Mouse (Mus musculus): ENCODE measurements around the gene Ccnb1ip1. TPM values are rescaled to one million over a fixed set of nuclear protein-coding genes. Genes with fewer than 3 reads are reported as not detected.

The Ccnb1ip1 gene
- polyA plus RNA-seq (2014; fragmentation: Illumina TruSeq; extraction: RNeasy Lipid Tissue Mini Kit (QIAGEN cat#74804); ENCODE audit: low read depth, low replicate concordance), result not detected

DNA sequence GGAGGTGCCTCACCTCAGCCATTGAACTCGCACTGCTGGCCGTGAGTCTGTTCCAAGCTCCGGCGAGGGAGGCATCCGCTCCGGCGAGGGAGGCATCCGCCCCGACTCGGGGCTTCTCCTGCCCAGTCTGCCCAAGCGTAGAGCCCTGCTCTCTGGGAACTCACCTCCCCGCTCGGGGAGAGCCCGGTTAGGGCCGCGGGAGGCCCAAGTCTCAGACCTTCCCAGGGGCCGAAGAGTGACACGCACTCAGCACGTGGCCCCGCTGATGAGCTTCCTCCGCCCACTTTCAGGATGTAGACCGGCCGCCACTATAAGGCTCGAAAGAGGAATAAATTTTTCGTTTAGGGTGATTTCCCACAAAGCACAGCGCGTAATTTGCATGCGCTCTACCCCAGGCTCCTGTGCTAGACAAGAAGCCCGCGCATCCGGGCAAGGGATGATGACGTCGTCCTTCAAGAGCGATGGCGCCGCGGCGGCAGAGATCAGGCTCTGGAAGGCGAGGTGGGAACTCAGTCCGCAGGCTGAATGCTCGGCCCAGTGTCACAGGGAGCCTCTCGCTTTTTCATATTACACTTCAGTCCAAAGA lies at the start of gene Ccnb1ip1, which contains the start of gene Parp2:
Ccnb1ip1 (minus strand) TSS at position 246 of the 586 bp plus-strand sequence.
Parp2 (plus strand) TSS at position 355 of the 586 bp plus-strand sequence.

DNA sequence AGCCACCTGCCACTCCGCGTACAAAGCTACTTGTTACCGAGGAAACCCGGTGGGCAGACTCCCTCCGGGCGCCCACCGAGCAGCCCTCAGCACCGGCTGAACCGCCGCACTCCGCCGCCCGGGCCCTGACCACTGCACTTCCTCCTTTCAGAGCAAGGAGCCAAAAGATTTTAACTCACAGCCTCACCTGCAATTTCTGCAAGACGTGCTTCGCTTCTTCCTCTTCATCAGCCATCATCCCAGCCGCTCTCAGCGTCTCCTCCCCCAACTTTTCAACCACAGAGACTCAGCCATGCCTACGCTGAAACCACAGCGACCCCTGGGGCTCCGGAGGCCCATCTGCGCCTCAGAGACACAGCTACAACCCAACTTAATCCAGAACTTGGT lies 22.3 kb downstream of the Ccnb1ip1 start, which contains the start of gene Ttc5:
Ttc5 (minus strand) TSS at position 269 of the 387 bp plus-strand sequence.

DNA sequence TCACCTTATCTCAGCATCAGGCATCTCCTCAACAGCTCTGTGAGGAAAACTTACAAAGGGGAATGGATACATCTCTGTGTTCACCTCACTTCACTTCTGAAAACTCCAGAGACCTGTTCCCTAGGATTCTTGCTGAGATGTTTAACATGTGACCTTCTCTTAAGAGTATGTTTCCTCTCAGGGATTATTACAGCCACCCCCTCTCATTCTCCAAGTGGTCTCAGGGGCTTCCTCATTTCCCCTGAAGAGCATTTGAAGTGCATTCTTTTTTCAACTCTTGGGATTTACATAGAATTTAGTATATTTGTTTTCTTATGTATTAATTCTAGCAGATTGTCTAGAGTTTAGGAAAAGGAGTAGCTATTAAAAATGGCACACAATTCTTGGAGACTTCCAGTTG lies 62.5 kb downstream of the Ccnb1ip1 start, which contains the start of gene Olfr749:
Olfr749 (minus strand) TSS at position 101 of the 400 bp plus-strand sequence.

Other genes with a start within 250 kb of the Ccnb1ip1 start
- gene Olfr744, start 192.9 kb downstream of the Ccnb1ip1 start, polyA plus RNA-seq (2014; fragmentation: Illumina TruSeq; extraction: RNeasy Lipid Tissue Mini Kit (QIAGEN cat#74804); ENCODE audit: low read depth, low replicate concordance), result not detected
- gene Olfr745, start 168.3 kb downstream of the Ccnb1ip1 start, polyA plus RNA-seq (2014; fragmentation: Illumina TruSeq; extraction: RNeasy Lipid Tissue Mini Kit (QIAGEN cat#74804); ENCODE audit: low read depth, low replicate concordance), result not detected
- gene Olfr746, start 160.6 kb downstream of the Ccnb1ip1 start, polyA plus RNA-seq (2014; fragmentation: Illumina TruSeq; extraction: RNeasy Lipid Tissue Mini Kit (QIAGEN cat#74804); ENCODE audit: low read depth, low replicate concordance), result not detected
- not detected for gene Olfr747, start 114.5 kb downstream of the Ccnb1ip1 start, polyA plus RNA-seq (2014; fragmentation: Illumina TruSeq; extraction: RNeasy Lipid Tissue Mini Kit (QIAGEN cat#74804); ENCODE audit: low read depth, low replicate concordance)
- gene Olfr748, start 100.4 kb downstream of the Ccnb1ip1 start, polyA plus RNA-seq (2014; fragmentation: Illumina TruSeq; extraction: RNeasy Lipid Tissue Mini Kit (QIAGEN cat#74804); ENCODE audit: low read depth, low replicate concordance), result not detected
- gene Olfr749, start 62.6 kb downstream of the Ccnb1ip1 start, polyA plus RNA-seq (2014; fragmentation: Illumina TruSeq; extraction: RNeasy Lipid Tissue Mini Kit (QIAGEN cat#74804); ENCODE audit: low read depth, low replicate concordance), result not detected
- 7.0 TPM for gene Ttc5, start 22.2 kb downstream of the Ccnb1ip1 start, polyA plus RNA-seq (2014; fragmentation: Illumina TruSeq; extraction: RNeasy Lipid Tissue Mini Kit (QIAGEN cat#74804); ENCODE audit: low read depth, low replicate concordance)
- gene Parp2, start 109 bp upstream of the Ccnb1ip1 start, polyA plus RNA-seq (2014; fragmentation: Illumina TruSeq; extraction: RNeasy Lipid Tissue Mini Kit (QIAGEN cat#74804); ENCODE audit: low read depth, low replicate concordance), result 11.7 TPM
- gene Tep1, start 62.8 kb upstream of the Ccnb1ip1 start, polyA plus RNA-seq (2014; fragmentation: Illumina TruSeq; extraction: RNeasy Lipid Tissue Mini Kit (QIAGEN cat#74804); ENCODE audit: low read depth, low replicate concordance), result 4.7 TPM
- not detected for gene Klhl33, start 89.8 kb upstream of the Ccnb1ip1 start, polyA plus RNA-seq (2014; fragmentation: Illumina TruSeq; extraction: RNeasy Lipid Tissue Mini Kit (QIAGEN cat#74804); ENCODE audit: low read depth, low replicate concordance)
- 10.0 TPM for gene Osgep, start 117.2 kb upstream of the Ccnb1ip1 start, polyA plus RNA-seq (2014; fragmentation: Illumina TruSeq; extraction: RNeasy Lipid Tissue Mini Kit (QIAGEN cat#74804); ENCODE audit: low read depth, low replicate concordance)
- gene Apex1, start 117.2 kb upstream of the Ccnb1ip1 start, polyA plus RNA-seq (2014; fragmentation: Illumina TruSeq; extraction: RNeasy Lipid Tissue Mini Kit (QIAGEN cat#74804); ENCODE audit: low read depth, low replicate concordance), result 17.1 TPM
- gene Pip4p1, start 123.1 kb upstream of the Ccnb1ip1 start, polyA plus RNA-seq (2014; fragmentation: Illumina TruSeq; extraction: RNeasy Lipid Tissue Mini Kit (QIAGEN cat#74804); ENCODE audit: low read depth, low replicate concordance), result 14.0 TPM
- gene Pnp, start 123.3 kb upstream of the Ccnb1ip1 start, polyA plus RNA-seq (2014; fragmentation: Illumina TruSeq; extraction: RNeasy Lipid Tissue Mini Kit (QIAGEN cat#74804); ENCODE audit: low read depth, low replicate concordance), result 139 TPM
- not detected for gene Gm49342, start 136.8 kb upstream of the Ccnb1ip1 start, polyA plus RNA-seq (2014; fragmentation: Illumina TruSeq; extraction: RNeasy Lipid Tissue Mini Kit (QIAGEN cat#74804); ENCODE audit: low read depth, low replicate concordance)
- 0.45 TPM for gene Pnp2, start 148.3 kb upstream of the Ccnb1ip1 start, polyA plus RNA-seq (2014; fragmentation: Illumina TruSeq; extraction: RNeasy Lipid Tissue Mini Kit (QIAGEN cat#74804); ENCODE audit: low read depth, low replicate concordance)
- gene Rnase10, start 200.0 kb upstream of the Ccnb1ip1 start, polyA plus RNA-seq (2014; fragmentation: Illumina TruSeq; extraction: RNeasy Lipid Tissue Mini Kit (QIAGEN cat#74804); ENCODE audit: low read depth, low replicate concordance), result 0.50 TPM
- not detected for gene Rnase9, start 234.1 kb upstream of the Ccnb1ip1 start, polyA plus RNA-seq (2014; fragmentation: Illumina TruSeq; extraction: RNeasy Lipid Tissue Mini Kit (QIAGEN cat#74804); ENCODE audit: low read depth, low replicate concordance)
- gene Rnase11, start 242.4 kb upstream of the Ccnb1ip1 start, polyA plus RNA-seq (2014; fragmentation: Illumina TruSeq; extraction: RNeasy Lipid Tissue Mini Kit (QIAGEN cat#74804); ENCODE audit: low read depth, low replicate concordance), result not detected
- not detected for gene Rnase12, start 249.9 kb upstream of the Ccnb1ip1 start, polyA plus RNA-seq (2014; fragmentation: Illumina TruSeq; extraction: RNeasy Lipid Tissue Mini Kit (QIAGEN cat#74804); ENCODE audit: low read depth, low replicate concordance)